Mouse (Mus musculus) heart, postnatal 0 days (tissue): ENCODE measurements at regions not wholly inside any gene's neighbourhood (a gene's known extent, or its start where the extent isn't known, plus 50 kb on each side); places are given as distances from the start of the nearest gene placed in this dataset.

Experiments used
- CTCF ChIP-seq: IDR thresholded peaks from 2 replicates; pipeline ENCODE4 v1.5.1; 2016; ENCODE audit warnings: antibody characterized with exemption, control low read depth, low read depth
- EP300 ChIP-seq: IDR thresholded peaks from 2 replicates; pipeline ENCODE4 v1.6.1; 2016; ENCODE audit warnings: antibody characterized with exemption, low read depth

DNA sequence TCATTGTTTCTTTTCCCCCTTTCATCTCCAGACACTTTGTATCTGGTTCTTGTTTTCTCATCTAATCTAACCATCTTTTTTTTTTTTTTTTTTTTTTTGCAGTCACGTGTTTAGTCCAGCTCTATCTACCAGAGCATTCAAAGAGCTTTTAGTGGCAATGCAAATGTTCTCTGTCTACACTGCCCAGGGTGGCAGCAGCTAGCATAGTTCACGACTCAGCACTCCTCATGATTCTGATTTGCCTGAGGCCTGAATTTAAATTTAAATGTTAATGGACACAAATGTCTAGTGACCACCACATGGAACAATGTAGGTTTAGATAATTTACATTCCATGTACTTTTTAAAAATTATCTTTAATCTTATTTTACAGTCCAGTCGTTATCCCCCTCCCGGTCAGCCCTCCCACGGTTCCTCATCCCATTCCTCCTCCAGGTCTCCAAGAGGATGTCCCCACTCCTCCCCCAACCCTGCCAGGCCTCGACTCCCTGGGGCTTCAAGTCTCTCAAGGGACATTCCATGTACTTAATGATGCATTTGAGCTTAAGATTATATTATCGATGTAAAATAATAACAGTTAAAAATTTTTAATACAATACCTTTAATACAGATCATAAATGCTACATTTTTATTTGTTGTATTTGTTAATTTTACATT lies 153.1 kb upstream of the Cops8 start:
- no peak for TF ChIP-seq CTCF
- no peak for TF ChIP-seq EP300
